Mouse (Mus musculus) neural tube, embryonic 13.5 days (tissue): ENCODE results near the gene Atp11a. TPM values are rescaled to one million over a fixed set of nuclear protein-coding genes. Genes with fewer than 3 reads are reported as not detected.

Source experiments
- ATAC-seq: fragments of 200-750 bp; cut with Nextera tagmentation; 2 replicates; pipeline ENCODE4 v1.8.0; 2017; ENCODE audit warnings: low read depth, mild to moderate bottlenecking, moderate TSS enrichment, moderate library complexity
- H3K27ac ChIP-seq: fragments of 300-500 bp; sonication (generic); replicated peaks from 2 replicates; pipeline ENCODE4 v1.5.1; 2015; ENCODE audit warnings: moderate library complexity, mild to moderate bottlenecking, inconsistent platforms
- H3K27me3 ChIP-seq: fragments of 300-500 bp; sonication (generic); 2 replicates; pipeline ENCODE4 v1.6.1; 2015; ENCODE audit warnings: mild to moderate bottlenecking, inconsistent platforms
- H3K36me3 ChIP-seq: fragments of 300-500 bp; sonication (generic); 2 replicates; pipeline ENCODE4 v1.6.1; 2015; ENCODE audit warnings: mild to moderate bottlenecking, inconsistent platforms
- H3K4me1 ChIP-seq: fragments of 300-500 bp; sonication (generic); replicated peaks from 2 replicates; pipeline ENCODE4 v1.6.1; 2015; ENCODE audit warnings: inconsistent platforms
- H3K4me2 ChIP-seq: fragments of 300-500 bp; sonication (generic); 2 replicates; pipeline ENCODE4 v1.6.1; 2015; ENCODE audit warnings: inconsistent platforms, mild to moderate bottlenecking, moderate library complexity
- H3K4me3 ChIP-seq: fragments of 300-500 bp; sonication (generic); 2 replicates; pipeline ENCODE4 v1.5.1; 2015; ENCODE audit warnings: mild to moderate bottlenecking, inconsistent platforms
- H3K9ac ChIP-seq: fragments of 300-500 bp; sonication (generic); 2 replicates; pipeline ENCODE4 v1.6.1; 2015; ENCODE audit warnings: moderate library complexity, mild to moderate bottlenecking, inconsistent platforms
- H3K9me3 ChIP-seq: fragments of 300-500 bp; sonication (generic); 2 replicates; pipeline ENCODE4 v1.6.1; 2016; ENCODE audit warnings: inconsistent platforms
- WGBS: fragments of 180-500 bp; shearing (Covaris S2); methylation state at CpG from one replicate; pipeline ENCODE4 v1.1.7; 2015; 5-methylcytosine and 5-hydroxymethylcytosine counted together
- polyA plus RNA-seq: library from polyadenylated mRNA; unstranded; fragments of >200 nt; fragmentation: Nextera tagmentation; extraction: Ambion mirVana; gene quantifications from 2 replicates; pipeline ENCODE4 v1.2.1, GENCODE M21; 2015

Gene Atp11a
- polyA plus RNA-seq, 1 experiment from 2014 or later: 12.3 TPM

DNA sequence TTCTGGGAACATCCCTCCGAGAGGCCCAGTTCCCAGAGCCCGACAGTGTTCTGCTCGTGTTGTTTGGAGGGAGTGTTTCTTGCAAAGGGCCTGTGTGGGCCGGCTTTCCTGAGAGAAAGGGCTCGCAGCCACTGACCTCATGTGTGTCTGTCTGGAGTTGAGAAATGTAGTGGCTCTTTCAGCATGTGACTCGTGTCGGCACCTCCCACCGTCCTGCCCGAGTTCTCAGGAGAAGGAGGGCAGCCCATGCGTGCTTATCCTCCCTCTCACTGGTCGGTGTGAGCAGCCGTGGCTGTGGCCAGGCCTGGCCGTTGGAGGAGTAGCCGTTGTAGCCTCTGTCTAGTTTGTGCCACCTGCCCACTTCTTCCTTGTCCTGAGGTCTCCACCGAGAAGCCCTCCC lies 99.2 kb downstream of the Atp11a start:
- WGBS: 80% methylated on average over 15 of the region's 15 CpGs
- no peaks in the 10 kb centered on the region for H3K4me1 ChIP-seq
- no peak overlapping the region for H3K4me3 ChIP-seq
- H3K9me3 ChIP-seq: no peaks in the 10 kb centered on the region
- H3K4me2 ChIP-seq: no peak overlapping the region
- H3K36me3 ChIP-seq: peaks cover 49% of the 10 kb centered on the region
- ATAC-seq: no peak
- no peaks in the 10 kb centered on the region for H3K27me3 ChIP-seq
- H3K9ac ChIP-seq: 0 out of 2 replicates have a peak overlapping the region, but pooled peaks have one; percentile 8
- H3K27ac ChIP-seq: no peak overlapping the region

DNA sequence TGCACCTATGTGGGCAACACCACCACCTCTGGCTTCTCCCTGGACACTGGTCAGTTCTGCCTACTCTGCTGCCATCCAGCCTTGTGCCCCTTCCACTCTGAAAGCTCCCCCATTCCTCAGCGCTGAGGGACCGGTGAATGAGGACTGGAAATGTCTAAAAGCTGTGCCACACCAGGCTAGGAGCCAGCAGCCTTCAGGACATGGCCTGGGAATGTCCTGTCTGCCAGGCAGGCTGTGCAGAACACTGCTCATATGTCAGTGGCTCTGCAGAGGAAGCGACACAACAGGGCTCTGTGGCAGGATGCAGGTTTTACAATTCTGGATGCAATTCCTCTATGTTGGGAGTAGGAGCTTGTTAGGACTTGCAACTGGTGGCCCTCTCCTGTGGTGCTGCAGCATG lies 106.2 kb downstream of the Atp11a start:
- no peak overlapping the region for H3K9ac ChIP-seq
- H3K4me2 ChIP-seq: no peak overlapping the region
- no peak for ATAC-seq
- H3K4me1 ChIP-seq: no peaks in the 10 kb centered on the region
- peaks cover 66% of the 10 kb centered on the region for H3K36me3 ChIP-seq
- H3K27ac ChIP-seq: no peak overlapping the region
- no peaks in the 10 kb centered on the region for H3K9me3 ChIP-seq
- H3K27me3 ChIP-seq: no peaks in the 10 kb centered on the region
- 89% methylated on average over 3 of the region's 3 CpGs for WGBS
- no peak overlapping the region for H3K4me3 ChIP-seq

DNA sequence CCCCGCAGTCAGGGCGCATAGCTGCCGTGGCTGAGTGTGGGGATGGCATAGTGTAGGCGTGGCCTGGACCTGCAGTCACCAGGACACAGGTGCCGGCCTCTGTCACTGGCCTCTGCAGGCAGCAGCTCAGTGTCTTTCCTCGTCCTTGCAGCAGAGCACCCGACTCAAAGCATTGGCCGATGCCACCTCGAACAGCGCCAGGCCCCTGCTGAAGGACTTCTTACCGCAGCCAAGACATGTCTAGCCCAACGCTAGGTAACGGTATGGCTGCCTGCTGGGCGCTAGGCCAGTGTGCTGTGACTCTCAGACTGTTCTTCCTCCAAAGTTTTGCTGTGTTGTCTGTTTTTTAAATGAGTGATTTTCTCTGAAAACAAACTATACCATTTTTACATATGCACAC lies 106.8 kb downstream of the Atp11a start:
- Histone ChIP-seq H3K27me3 (no peaks in the 10 kb centered on the region), H3K36me3 (peaks cover 61% of the 10 kb centered on the region), H3K9ac (no peak overlapping the region), H3K9me3 (no peaks in the 10 kb centered on the region), H3K4me1 (no peaks in the 10 kb centered on the region), H3K4me3 (no peak overlapping the region), H3K27ac (no peak overlapping the region), H3K4me2 (no peak overlapping the region)
- WGBS: 87% methylated on average over 14 of the region's 14 CpGs
- ATAC-seq: no peak

DNA sequence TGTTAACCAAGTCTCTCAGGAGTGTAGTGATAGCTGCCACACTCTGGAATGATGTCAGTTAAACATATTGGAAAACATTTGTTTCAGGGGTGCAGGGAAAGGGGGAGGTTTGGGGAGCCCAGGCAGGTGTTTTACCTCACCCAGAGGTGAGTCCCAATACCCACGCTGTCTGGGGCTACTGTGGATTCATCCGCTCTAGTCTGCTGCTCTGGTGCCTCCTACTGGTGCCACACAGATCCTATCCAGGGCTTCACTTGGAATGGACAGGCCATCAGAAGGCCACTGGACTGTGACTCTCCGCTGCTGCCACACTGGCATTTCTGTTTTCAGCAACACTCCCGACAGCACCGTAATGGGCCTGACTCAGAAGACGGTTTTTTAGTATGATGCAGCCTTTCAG lies 109.0 kb downstream of the Atp11a start:
- WGBS: 80% methylated on average over 6 of the region's 6 CpGs
- H3K27ac ChIP-seq: no peak overlapping the region
- ATAC-seq: no peak
- no peaks in the 10 kb centered on the region for H3K9me3 ChIP-seq
- no peak overlapping the region for H3K4me2 ChIP-seq
- no peak overlapping the region for H3K4me3 ChIP-seq
- H3K9ac ChIP-seq: no peak overlapping the region
- H3K36me3 ChIP-seq: peaks cover 46% of the 10 kb centered on the region
- no peaks in the 10 kb centered on the region for H3K27me3 ChIP-seq
- peaks cover 2% of the 10 kb centered on the region for H3K4me1 ChIP-seq

DNA sequence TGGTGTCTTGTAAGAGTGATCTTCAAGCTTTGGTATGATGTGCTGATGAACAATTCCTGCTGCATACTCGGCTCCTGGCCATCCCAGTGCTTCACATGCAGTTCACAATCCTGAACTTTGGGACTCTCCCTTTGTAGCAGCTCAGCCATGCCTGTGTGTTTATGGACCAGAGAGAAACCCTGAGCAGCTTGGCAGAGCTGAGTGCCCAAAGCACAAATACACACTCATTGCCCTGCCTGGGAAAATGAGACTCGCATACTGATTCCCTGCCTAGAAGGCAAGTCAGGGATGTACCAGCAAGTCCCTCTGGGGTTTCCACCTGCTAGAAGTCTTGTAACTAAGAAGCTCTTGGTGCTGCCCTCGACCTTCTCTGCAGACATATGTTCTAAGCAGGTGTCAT lies 112.8 kb downstream of the Atp11a start:
- Histone ChIP-seq H3K4me2 (no peak overlapping the region), H3K27ac (no peak overlapping the region), H3K36me3 (peaks cover 11% of the 10 kb centered on the region; the same call in 1 of the 2 replicates), H3K9ac (no peak overlapping the region), H3K4me1 (peaks cover 34% of the 10 kb centered on the region), H3K27me3 (no peaks in the 10 kb centered on the region), H3K4me3 (no peak overlapping the region), H3K9me3 (no peaks in the 10 kb centered on the region)
- WGBS: 75% methylated on average over 3 of the region's 3 CpGs
- no peak for ATAC-seq

DNA sequence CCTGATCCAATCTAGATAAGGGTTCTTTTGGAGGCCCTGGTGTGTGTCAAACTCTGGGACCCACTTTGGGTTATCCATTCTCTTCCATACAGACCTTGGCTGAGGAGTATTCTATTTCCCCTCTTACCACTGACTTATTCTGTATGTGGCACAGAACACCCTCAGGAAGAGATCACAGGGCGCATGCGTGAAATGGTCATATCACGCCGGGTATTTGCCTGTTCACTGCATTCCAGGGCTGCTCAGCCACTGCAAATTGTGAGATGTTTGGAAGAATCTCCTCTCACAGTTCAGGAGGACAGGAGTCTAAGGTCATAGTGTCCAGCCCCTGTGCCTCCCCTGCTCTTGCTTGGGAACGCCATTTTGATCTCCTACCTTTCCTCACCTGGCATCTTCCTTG lies 113.8 kb downstream of the Atp11a start:
- Histone ChIP-seq H3K9ac (no peak overlapping the region), H3K4me1 (peaks cover 41% of the 10 kb centered on the region), H3K27me3 (no peaks in the 10 kb centered on the region), H3K4me2 (no peak overlapping the region), H3K36me3 (peaks cover 2% of the 10 kb centered on the region; the same call in 1 of the 2 replicates), H3K4me3 (no peak overlapping the region), H3K27ac (no peak overlapping the region), H3K9me3 (no peaks in the 10 kb centered on the region)
- WGBS: 87% methylated on average over 5 of the region's 5 CpGs
- ATAC-seq: no peak

DNA sequence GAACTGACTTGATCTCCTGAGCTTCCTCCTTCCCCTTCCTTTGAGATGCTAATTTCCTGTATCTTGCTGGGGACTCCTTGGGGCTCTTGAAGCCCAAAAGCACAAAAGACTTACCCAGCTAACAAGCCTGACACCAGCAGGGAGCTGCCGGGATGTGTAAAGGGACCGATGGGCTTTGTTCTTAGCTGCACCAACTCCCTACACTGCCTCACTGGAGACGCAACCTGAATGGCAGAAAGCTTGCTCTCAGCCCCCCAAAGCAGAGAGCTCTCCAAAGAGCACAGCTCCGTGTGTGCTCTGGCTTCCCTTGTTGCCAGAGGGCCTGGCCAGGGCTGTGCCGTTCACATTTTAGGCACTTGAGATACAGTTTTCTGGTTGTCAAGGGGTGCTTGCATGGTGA lies 114.6 kb downstream of the Atp11a start:
- H3K4me3 ChIP-seq: no peak overlapping the region
- H3K4me1 ChIP-seq: peaks cover 45% of the 10 kb centered on the region
- H3K9ac ChIP-seq: peak overlapping the region; percentile 26; the same call in 1 of the 2 replicates
- H3K27me3 ChIP-seq: no peaks in the 10 kb centered on the region
- no peaks in the 10 kb centered on the region for H3K9me3 ChIP-seq
- no peak overlapping the region for H3K4me2 ChIP-seq
- no peaks in the 10 kb centered on the region for H3K36me3 ChIP-seq
- WGBS: under 1% methylated on average over 5 of the region's 5 CpGs
- peak overlapping the region; percentile 42; the same call in 1 of the 2 replicates for H3K27ac ChIP-seq
- no peak for ATAC-seq

DNA sequence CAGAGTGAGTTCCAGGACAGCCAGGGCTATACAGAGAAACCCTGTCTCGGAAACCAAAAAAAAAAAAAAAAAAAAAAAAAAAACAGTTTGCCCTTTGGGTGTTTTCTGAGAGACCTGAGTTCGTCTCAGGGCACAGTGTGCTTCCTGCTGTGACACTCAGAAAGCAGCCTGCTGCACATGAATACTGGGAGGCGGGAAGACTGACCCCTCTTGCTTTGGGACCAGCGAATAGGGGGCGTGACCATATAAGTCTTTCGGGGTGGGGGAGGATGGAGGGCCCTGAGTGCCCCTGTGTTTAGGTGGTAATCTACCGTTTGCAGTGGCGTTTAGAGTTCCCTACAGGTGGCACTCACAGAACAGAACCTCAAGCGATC lies 116.2 kb downstream of the Atp11a start:
- no peaks in the 10 kb centered on the region for H3K27me3 ChIP-seq
- no peaks in the 10 kb centered on the region for H3K36me3 ChIP-seq
- no peak overlapping the region for H3K27ac ChIP-seq
- peaks cover 45% of the 10 kb centered on the region for H3K4me1 ChIP-seq
- H3K4me3 ChIP-seq: peak overlapping the region; percentile 55
- ATAC-seq: peak; percentile 32
- 3% methylated on average over 8 of the region's 9 CpGs for WGBS
- H3K9ac ChIP-seq: peak overlapping the region; percentile 70
- no peaks in the 10 kb centered on the region for H3K9me3 ChIP-seq
- peak overlapping the region; percentile 73 for H3K4me2 ChIP-seq

DNA sequence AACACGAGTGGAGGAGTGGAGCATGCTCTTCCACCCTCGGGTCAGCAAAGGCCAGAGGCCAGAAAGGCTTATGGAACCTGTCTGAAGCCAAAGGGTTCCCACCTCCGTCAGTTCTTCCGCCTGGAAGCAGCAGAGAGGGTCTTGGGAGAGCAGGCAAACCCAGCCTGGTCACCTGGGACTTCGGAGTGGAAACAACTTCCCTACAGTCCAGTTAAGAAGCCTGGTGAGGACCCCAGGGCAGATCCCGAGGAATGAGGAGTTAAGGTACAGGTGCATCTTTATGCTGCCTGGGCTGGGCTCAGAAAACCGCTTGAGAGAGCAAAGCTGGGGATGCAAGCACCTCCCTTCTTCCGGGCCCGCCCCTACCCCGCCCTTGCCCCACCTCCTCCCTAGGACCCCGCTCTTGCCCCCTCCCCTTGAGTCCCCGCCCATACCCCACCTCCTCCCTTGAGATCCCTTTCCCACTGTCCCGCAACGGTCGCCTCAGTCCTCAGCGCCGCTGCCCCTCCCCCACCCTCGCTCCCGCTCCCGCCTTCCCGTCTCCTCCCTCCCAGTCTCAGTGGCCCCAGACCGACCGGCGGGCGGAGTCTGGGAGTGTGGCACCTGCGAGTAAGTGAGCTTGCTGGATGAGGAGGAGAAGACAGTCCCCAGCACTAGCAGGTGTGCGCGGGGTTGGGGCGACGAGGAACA lies 116.7 kb downstream of the Atp11a start, which contains the start of gene Mcf2l:
Gene Mcf2l, plus strand, starts transcription at position 450 of the 690 bp plus-strand sequence.
- 0% methylated on average over 27 of the region's 30 CpGs for WGBS
- Histone ChIP-seq H3K4me2 (peak within 1 kb of the TSS; percentile 73), H3K4me1 (peaks cover 45% of the 10 kb centered on the region)

DNA sequence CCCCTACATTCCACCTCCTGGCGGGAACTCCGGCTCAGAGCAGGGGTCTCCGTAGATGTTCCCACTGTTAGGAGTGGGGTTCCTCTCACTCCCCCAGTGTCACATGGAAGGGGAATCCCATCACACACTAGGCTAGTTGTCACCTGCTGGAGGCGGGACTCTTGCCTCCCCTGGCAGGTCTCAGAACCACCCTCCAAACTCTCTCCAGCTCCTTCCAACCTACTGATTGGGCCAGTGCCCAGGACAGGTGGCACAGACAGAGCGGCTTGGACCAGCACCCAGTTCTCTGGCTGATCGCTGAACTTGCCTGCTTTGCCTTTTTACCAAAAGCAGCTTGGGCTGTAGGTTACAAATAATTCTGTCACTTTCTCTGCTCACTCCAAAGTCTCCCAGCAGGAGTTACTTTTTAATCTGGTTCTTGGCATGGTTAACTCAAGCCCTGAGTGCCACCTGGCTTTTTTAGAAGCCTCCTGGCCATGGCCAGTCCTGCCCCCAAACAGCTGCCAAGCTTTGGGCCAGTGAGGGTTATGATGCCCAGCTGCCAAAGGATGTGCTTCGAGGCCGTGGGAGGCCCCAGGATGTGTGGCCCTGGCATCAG lies 117.5 kb downstream of the Atp11a start:
- no peaks in the 10 kb centered on the region for H3K27me3 ChIP-seq
- WGBS: 17% methylated on average over 8 of the region's 8 CpGs
- peaks cover 45% of the 10 kb centered on the region for H3K4me1 ChIP-seq
- H3K27ac ChIP-seq: no peak overlapping the region
- no peaks in the 10 kb centered on the region for H3K9me3 ChIP-seq
- no peaks in the 10 kb centered on the region for H3K36me3 ChIP-seq
- peak overlapping the region; percentile 55 for H3K4me3 ChIP-seq
- ATAC-seq: peak; percentile 54
- H3K9ac ChIP-seq: peak overlapping the region; percentile 70
- peak overlapping the region; percentile 73 for H3K4me2 ChIP-seq

More for the DNA sequence above, 116.7 kb downstream of the Atp11a start, which contains the start of gene Mcf2l:
- H3K36me3 ChIP-seq: no peaks in the 10 kb centered on the region
- H3K27me3 ChIP-seq: no peaks in the 10 kb centered on the region
- H3K4me3 ChIP-seq: peak within 1 kb of the TSS; percentile 55
- ATAC-seq: peak; percentile 76
- no peaks in the 10 kb centered on the region for H3K9me3 ChIP-seq
- no peak within 1 kb of the TSS for H3K27ac ChIP-seq
- H3K9ac ChIP-seq: peak within 1 kb of the TSS; percentile 70

DNA sequence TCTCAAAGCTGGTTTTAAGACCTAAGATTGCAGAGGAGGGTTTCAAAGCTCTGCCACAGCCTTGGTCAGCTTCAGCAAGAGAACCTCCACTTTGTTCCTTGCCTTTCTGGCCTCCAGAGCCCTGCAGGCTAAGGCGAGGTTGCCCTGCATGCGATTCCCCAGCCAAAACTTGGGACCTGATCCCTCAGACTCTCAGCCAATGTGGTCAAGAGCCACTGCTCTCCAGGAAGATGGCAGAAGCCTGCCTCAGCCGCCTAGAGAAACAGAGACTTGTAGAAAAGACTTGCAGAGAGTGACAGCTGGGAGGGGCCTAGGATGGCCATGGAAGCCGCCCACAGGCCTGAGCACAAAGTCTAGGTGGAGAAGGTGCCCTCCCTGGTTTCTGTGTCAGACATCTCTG lies 118.2 kb downstream of the Atp11a start:
- Histone ChIP-seq H3K27ac (no peak overlapping the region), H3K4me2 (peak overlapping the region; percentile 73; the same call in 1 of the 2 replicates), H3K27me3 (no peaks in the 10 kb centered on the region), H3K36me3 (peaks cover 2% of the 10 kb centered on the region), H3K9ac (no peak overlapping the region), H3K4me1 (peaks cover 45% of the 10 kb centered on the region), H3K4me3 (no peak overlapping the region), H3K9me3 (no peaks in the 10 kb centered on the region)
- 85% methylated on average over 4 of the region's 4 CpGs for WGBS
- ATAC-seq: no peak

DNA sequence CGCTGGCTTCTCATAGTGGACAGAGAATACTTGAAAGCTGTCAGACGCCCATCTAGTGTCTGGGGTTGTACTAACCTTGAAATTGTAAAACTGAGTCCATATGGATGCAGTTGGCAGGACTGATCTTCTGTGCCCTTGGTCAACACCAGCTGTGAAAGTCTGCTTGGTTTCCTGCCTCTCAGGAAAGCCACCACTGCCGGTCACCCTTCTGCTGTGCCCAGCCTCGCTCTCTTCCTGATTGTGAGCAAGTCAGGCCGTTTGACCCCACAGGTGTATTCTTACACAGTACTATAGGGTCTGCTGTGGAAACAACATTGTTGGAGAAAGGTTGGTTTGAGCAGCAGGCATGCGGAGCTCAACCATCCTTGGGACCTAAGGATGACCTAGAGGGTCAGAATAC lies 120.3 kb downstream of the Atp11a start:
- no peak for ATAC-seq
- Histone ChIP-seq H3K9me3 (no peaks in the 10 kb centered on the region), H3K4me3 (no peak overlapping the region), H3K4me2 (no peak overlapping the region), H3K9ac (no peak overlapping the region), H3K4me1 (peaks cover 29% of the 10 kb centered on the region), H3K27ac (no peak overlapping the region), H3K36me3 (peaks cover 5% of the 10 kb centered on the region), H3K27me3 (no peaks in the 10 kb centered on the region)
- 86% methylated on average over 6 of the region's 6 CpGs for WGBS
